Mouse (Mus musculus): ENCODE measurements around the gene Commd2. TPM values are rescaled to one million over a fixed set of nuclear protein-coding genes. Genes with fewer than 3 reads are reported as not detected.

Commd2 gene
- polyA plus RNA-seq, 1 experiment: 1.2 TPM

DNA sequence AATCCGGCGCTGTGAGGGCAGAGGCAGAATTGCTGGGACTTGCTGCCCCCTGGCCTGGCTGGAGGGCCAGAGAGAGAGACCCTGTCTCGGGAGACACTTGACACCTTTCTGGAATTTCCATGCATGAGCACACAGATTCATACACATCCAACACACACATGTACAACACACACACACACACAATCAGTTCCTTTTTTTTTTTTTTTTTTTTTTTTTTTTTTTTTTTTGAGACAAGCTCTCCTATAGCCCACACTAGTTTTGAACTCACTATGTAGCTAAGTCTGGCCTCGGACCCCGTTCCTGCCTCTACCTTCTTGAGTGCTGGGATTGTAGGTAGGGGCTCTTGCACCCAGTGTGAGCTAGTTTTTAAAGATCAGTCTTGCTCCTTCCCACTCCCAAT lies 14.4 kb upstream of the Commd2 start:
- H3K4me3 ChIP-seq (replicated peaks): no peak overlapping the region
- H3K4me1 ChIP-seq (ENCODE audit: control insufficient read depth): peaks cover 1% of the 10 kb centered on the region; the same call in 1 of the 2 replicates
- no peaks in the 10 kb centered on the region for H3K27me3 ChIP-seq (ENCODE audit: control insufficient read depth)
- TF ChIP-seq TAL1 (IDR thresholded peaks at IDR 0.05; ENCODE audit: low read length) (no peak), GATA1 (IDR thresholded peaks at IDR 0.05; ENCODE audit: low read length) (no peak)
- no peaks in the 10 kb centered on the region for H3K9me3 ChIP-seq (ENCODE audit: control insufficient read depth, low read length)
- no peaks in the 10 kb centered on the region for H3K36me3 ChIP-seq (ENCODE audit: control insufficient read depth)

DNA sequence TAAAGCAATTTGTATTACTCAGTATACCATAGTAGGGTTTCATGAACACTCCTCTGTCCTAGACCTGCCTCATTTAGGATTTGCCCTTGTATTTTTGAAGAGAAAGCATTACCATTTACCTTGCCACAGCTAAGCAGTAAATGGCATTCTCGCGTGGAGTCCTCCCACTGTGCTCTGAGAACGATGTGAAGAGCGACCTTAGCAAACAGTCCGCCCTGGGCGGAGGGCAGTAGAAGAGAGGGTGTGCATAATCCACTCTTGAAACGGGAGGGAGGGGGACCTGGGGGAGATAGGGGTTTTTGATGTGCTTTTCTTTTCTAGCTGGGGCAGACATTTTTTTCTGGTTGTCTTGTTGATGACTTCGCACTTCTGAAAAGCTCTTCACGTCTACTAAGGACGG lies 13.2 kb upstream of the Commd2 start:
- Histone ChIP-seq H3K36me3 (ENCODE audit: control insufficient read depth) (no peaks in the 10 kb centered on the region), H3K9me3 (ENCODE audit: control insufficient read depth, low read length) (no peaks in the 10 kb centered on the region), H3K4me1 (ENCODE audit: control insufficient read depth) (peaks cover 1% of the 10 kb centered on the region; the same call in 1 of the 2 replicates), H3K4me3 (replicated peaks) (no peak overlapping the region), H3K27me3 (ENCODE audit: control insufficient read depth) (no peaks in the 10 kb centered on the region)
- no peak for TF ChIP-seq TAL1 (IDR thresholded peaks at IDR 0.05; ENCODE audit: low read length)
- TF ChIP-seq GATA1 (IDR thresholded peaks at IDR 0.05; ENCODE audit: low read length): no peak

DNA sequence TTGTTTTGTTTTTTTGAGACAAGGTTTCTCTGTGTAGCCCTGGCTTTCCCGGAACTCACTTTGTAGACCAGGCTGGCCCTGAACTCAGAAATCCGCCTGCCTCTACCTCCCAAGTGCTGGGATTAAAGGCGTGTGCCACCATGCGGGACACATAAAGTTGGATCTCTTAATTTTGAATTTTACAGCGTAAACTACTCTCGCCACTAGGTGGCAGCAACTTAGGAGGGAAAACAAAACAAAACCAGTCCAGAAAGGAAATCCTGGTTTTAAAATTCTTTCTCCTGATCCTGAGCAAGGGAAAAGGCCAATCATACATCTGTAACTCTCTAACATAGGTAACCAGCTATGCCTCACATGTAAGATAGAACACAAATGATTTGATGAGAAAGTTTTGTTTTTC lies 12.2 kb upstream of the Commd2 start:
- H3K36me3 ChIP-seq (ENCODE audit: control insufficient read depth): no peaks in the 10 kb centered on the region
- H3K4me3 ChIP-seq (replicated peaks): no peak overlapping the region
- H3K4me1 ChIP-seq (ENCODE audit: control insufficient read depth): peaks cover 3% of the 10 kb centered on the region; the same call in 1 of the 2 replicates
- H3K9me3 ChIP-seq (ENCODE audit: control insufficient read depth, low read length): no peaks in the 10 kb centered on the region
- no peaks in the 10 kb centered on the region for H3K27me3 ChIP-seq (ENCODE audit: control insufficient read depth)
- TF ChIP-seq GATA1 (IDR thresholded peaks at IDR 0.05; ENCODE audit: low read length) (no peak), TAL1 (IDR thresholded peaks at IDR 0.05; ENCODE audit: low read length) (no peak)

DNA sequence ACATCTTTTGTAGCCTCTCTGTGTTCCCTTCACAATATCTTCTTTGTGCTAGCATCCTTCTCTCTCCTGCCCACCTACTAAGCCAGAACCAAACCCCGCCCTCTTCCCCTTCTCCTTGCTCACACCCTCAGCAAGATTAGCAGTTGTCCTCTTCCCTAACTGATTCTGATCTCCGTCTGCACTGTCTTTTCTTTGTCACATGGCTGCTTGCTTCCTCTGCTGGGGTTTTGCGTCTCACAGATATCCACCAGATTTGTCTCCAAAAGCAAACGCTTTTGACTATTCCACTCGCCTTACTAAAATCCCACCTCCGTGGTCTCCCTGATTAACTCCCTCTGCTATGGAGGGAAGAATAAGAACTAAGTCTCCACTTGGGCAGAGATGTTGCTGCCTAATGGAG lies 7.1 kb upstream of the Commd2 start:
- no peaks in the 10 kb centered on the region for H3K36me3 ChIP-seq (ENCODE audit: control insufficient read depth)
- no peaks in the 10 kb centered on the region for H3K9me3 ChIP-seq (ENCODE audit: control insufficient read depth, low read length)
- peaks cover 5% of the 10 kb centered on the region; the same call in 1 of the 2 replicates for H3K4me1 ChIP-seq (ENCODE audit: control insufficient read depth)
- no peak overlapping the region for H3K4me3 ChIP-seq (replicated peaks)
- no peaks in the 10 kb centered on the region for H3K27me3 ChIP-seq (ENCODE audit: control insufficient read depth)
- TF ChIP-seq TAL1 (IDR thresholded peaks at IDR 0.05; ENCODE audit: low read length) (no peak), GATA1 (IDR thresholded peaks at IDR 0.05; ENCODE audit: low read length) (no peak)

DNA sequence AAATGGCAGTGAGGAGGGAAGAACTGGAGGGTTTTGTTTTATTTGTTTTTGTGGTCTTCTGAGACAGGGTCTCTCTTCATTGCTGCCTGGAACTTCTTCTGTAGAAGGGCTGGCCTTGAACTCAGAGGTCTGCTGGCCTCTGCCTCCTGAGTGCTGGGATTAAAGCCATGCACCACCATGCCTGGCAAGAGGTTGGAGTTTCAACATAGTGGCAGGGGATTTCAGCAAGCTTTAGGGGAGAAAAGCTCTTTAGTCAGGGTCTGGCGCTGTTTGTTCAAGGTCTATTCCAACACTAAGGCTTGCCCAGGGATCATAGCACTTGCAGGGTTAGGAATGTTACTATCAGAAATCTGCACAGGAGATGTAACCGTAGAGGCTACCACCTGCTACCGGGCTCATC lies 2.1 kb upstream of the Commd2 start:
- no peaks in the 10 kb centered on the region for H3K27me3 ChIP-seq (ENCODE audit: control insufficient read depth)
- no peak overlapping the region for H3K4me3 ChIP-seq (replicated peaks)
- no peaks in the 10 kb centered on the region for H3K36me3 ChIP-seq (ENCODE audit: control insufficient read depth)
- H3K9me3 ChIP-seq (ENCODE audit: control insufficient read depth, low read length): no peaks in the 10 kb centered on the region
- TF ChIP-seq GATA1 (IDR thresholded peaks at IDR 0.05; ENCODE audit: low read length) (no peak), TAL1 (IDR thresholded peaks at IDR 0.05; ENCODE audit: low read length) (no peak)
- peaks cover 6% of the 10 kb centered on the region for H3K4me1 ChIP-seq (ENCODE audit: control insufficient read depth)

DNA sequence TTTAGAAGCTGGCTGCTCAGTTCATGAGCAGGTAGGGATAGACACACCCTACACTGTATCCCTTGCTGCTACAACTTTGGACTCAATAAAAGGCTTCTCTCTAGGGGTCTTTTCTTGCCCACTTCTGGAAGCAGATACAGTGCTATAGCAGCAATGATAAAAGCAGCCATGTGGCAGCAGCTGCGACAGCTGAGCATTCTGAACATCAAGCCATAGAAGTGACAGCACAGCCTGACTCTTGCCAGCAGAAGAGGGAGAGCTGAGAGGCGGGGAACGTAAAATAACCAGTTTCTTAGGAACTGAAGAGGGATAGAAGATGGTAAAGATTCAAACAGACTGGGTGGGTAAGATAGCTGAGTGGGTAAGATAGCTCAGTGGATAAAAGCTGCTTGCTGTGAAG lies 970 bp upstream of the Commd2 start:
- H3K9me3 ChIP-seq (ENCODE audit: control insufficient read depth, low read length): no peaks in the 10 kb centered on the region
- no peaks in the 10 kb centered on the region for H3K27me3 ChIP-seq (ENCODE audit: control insufficient read depth)
- TF ChIP-seq GATA1 (IDR thresholded peaks at IDR 0.05; ENCODE audit: low read length): no peak
- no peak for TF ChIP-seq TAL1 (IDR thresholded peaks at IDR 0.05; ENCODE audit: low read length)

DNA sequence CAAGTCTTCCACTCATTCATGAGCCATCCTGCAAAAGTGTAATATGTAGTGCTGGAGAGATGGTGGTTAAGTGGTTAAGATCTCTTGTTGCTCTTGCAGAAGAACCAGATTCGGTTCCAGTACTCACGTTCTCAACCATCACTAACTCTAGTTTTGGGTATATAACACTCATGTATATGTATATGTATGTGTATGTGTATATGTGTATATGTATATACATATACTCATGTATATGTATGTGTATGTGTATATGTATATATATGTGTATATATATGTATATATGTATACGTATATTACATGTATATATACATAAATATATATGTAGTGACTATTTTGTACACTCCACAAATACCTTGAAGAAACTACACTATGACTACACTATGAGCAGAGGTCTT lies 347 bp upstream of the Commd2 start:
- Histone ChIP-seq H3K36me3 (ENCODE audit: control insufficient read depth) (peaks cover 2% of the 10 kb centered on the region; the same call in 1 of the 2 replicates), H3K9me3 (ENCODE audit: control insufficient read depth, low read length) (no peaks in the 10 kb centered on the region), H3K27me3 (ENCODE audit: control insufficient read depth) (no peaks in the 10 kb centered on the region), H3K4me3 (replicated peaks) (peak overlapping the region; percentile 90), H3K4me1 (ENCODE audit: control insufficient read depth) (peaks cover 5% of the 10 kb centered on the region)
- TF ChIP-seq GATA1 (IDR thresholded peaks at IDR 0.05; ENCODE audit: low read length) (no peak), TAL1 (IDR thresholded peaks at IDR 0.05; ENCODE audit: low read length) (no peak)

More for the DNA sequence above, 970 bp upstream of the Commd2 start:
- Histone ChIP-seq H3K4me1 (ENCODE audit: control insufficient read depth) (peaks cover 5% of the 10 kb centered on the region), H3K4me3 (replicated peaks) (no peak overlapping the region), H3K36me3 (ENCODE audit: control insufficient read depth) (peaks cover 2% of the 10 kb centered on the region; the same call in 1 of the 2 replicates)

DNA sequence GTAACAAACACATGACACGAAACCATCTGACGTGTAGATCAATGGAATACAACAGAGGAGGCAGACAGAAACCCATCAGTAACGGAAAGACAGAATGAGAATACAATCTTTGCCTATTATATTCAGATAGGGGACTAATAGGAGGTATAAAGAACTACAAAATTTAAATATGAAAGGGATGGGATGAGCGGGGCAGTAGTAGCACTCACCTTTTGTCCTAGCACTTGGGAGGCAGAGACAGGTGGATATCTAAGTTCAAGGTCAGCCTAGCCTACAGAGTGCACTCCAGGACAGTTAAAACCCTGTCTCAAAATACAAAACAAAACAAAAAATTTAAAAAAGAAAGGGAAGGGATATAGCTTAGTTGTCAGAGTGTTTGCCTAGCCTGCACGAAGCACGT lies 8.3 kb downstream of the Commd2 start:
- TF ChIP-seq TAL1 (IDR thresholded peaks at IDR 0.05; ENCODE audit: low read length) (no peak), GATA1 (IDR thresholded peaks at IDR 0.05; ENCODE audit: low read length) (no peak)
- Histone ChIP-seq H3K27me3 (ENCODE audit: control insufficient read depth) (no peaks in the 10 kb centered on the region), H3K4me1 (ENCODE audit: control insufficient read depth) (no peaks in the 10 kb centered on the region), H3K9me3 (ENCODE audit: control insufficient read depth, low read length) (no peaks in the 10 kb centered on the region), H3K4me3 (replicated peaks) (no peak overlapping the region), H3K36me3 (ENCODE audit: control insufficient read depth) (peaks cover 19% of the 10 kb centered on the region)

DNA sequence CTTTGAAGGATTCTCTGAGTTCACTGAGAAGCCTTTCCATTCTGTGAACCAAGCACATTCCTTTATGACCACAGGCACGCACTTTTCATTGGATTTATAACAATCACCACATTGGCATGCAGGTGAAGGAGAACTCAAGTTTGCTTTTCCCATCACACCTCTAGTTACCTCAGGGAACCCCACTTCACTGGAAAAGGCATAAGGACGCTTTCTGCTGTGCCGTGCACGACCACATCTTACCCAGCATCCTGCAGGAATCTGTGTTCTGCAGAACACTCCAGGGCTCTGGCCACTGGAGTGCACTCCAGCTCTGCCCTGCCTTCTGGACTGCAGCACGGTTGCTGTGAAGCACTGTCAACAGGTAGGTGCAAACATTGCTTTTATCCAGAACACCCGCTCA lies 13.9 kb downstream of the Commd2 start:
- no peak for TF ChIP-seq TAL1 (IDR thresholded peaks at IDR 0.05; ENCODE audit: low read length)
- H3K4me1 ChIP-seq (ENCODE audit: control insufficient read depth): no peaks in the 10 kb centered on the region
- H3K36me3 ChIP-seq (ENCODE audit: control insufficient read depth): no peaks in the 10 kb centered on the region
- H3K27me3 ChIP-seq (ENCODE audit: control insufficient read depth): no peaks in the 10 kb centered on the region
- H3K4me3 ChIP-seq (replicated peaks): no peak overlapping the region
- H3K9me3 ChIP-seq (ENCODE audit: control insufficient read depth, low read length): no peaks in the 10 kb centered on the region

DNA sequence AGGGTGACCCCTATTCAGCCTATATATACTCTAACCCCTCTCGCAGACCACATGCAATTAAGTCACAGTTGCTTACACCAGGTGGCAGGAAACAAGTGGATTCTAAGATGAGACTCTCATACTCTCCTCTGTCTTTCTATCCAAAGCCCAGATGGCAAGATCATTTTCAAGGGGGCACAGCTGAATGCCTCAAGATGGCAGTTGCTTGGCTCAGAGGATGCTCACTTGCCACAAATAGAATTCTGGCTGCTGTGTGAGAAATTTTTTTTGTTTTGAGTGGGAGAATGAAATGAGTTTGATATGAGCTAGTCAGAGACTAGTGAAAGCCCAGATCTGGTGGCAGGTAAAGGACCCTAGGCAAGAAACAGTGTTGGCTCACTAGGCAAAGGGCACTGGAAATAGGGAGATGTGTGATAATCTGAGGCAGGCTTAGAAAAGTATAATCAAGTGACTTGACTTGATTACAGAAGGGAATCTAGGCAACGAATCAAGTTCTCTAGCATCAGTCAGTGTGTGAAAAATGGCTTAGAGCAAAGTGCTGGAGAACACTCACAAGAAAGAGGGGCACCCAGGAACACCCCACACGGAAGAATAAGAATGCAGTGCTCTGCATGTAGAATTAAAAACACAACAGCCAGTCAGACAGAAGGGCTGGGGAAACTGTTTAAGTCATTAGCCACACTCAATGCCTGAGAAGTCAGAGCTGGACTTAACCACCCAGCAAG lies 16.6 kb downstream of the Commd2 start:
- H3K4me3 ChIP-seq (replicated peaks): no peak overlapping the region
- H3K9me3 ChIP-seq (ENCODE audit: control insufficient read depth, low read length): no peaks in the 10 kb centered on the region
- no peaks in the 10 kb centered on the region for H3K27me3 ChIP-seq (ENCODE audit: control insufficient read depth)
- no peaks in the 10 kb centered on the region for H3K36me3 ChIP-seq (ENCODE audit: control insufficient read depth)
- TF ChIP-seq TAL1 (IDR thresholded peaks at IDR 0.05; ENCODE audit: low read length) (no peak), GATA1 (IDR thresholded peaks at IDR 0.05; ENCODE audit: low read length) (no peak)
- no peaks in the 10 kb centered on the region for H3K4me1 ChIP-seq (ENCODE audit: control insufficient read depth)

All from erythroblast, embryonic 14.5 days (primary cell).